Mouse (Mus musculus): ENCODE measurements around the gene Lrrtm3.

GRCm38 (mm10) chr10:64089680-64090460, at the start of gene Lrrtm3:
- TF ChIP-seq GATA1 (IDR thresholded peaks at IDR 0.05; ENCODE audit: low read length) (no peak), TAL1 (IDR thresholded peaks at IDR 0.05; ENCODE audit: low read length) (no peak)

Data from erythroblast, embryonic 14.5 days (primary cell).